9 mouse cellular contexts compared by ENCODE assay signal in genomic region chr4:32248990-32249393, GRCm38 (mm10). TPM values are rescaled to one million over a fixed set of nuclear protein-coding genes. Genes with fewer than 3 reads are reported as not detected.
A peak's percentile ranks its signal among the peaks of the same experiment; 100 is the strongest.
DNase-seq lines count a peak whose midpoint lies in the region; ATAC-seq and TF ChIP-seq lines count a peak whose summit lies in the region.
"Had no signal": no experiment of that assay in that cellular context is flagged by ENCODE, and none has a peak within 500 bp of the region (broad histone marks: within the 10 kb centered on the region; RNA-seq: fewer than 3 reads in every experiment).

No protein-coding gene starts in this region.

- H3K4me3 ChIP-seq in layer of hippocampus, adult 2 months: no peak overlapping the region

- no peak for TF ChIP-seq CTCF in layer of hippocampus, adult 2 months (conservative IDR thresholded peaks at IDR 0.05)

- intact Hi-C loops in left cerebral cortex, postnatal 25 days (cut with DNase I): loop anchor here (2.0 to 5.0 kb wide), 2 partner anchors 192 to 288 kb away; no protein-coding TSS in a partner anchor

- DNase-seq in layer of hippocampus, adult 2 months (ENCODE audit: low spot score in 2 of 2): no peak
- no peak for DNase-seq in layer of hippocampus, adult 8-10 months (ENCODE audit: low spot score in 2 of 2)
- peak; percentile 72 for DNase-seq in T-cell, adult 2 months (ENCODE audit: low spot score)
- DNase-seq in right cerebral cortex, postnatal 14 days: no peak
- no peak for DNase-seq in left cerebral cortex, postnatal 25 days (ENCODE audit: low spot score in 2 of 2)
- DNase-seq in adrenal gland, postnatal 4 days (ENCODE audit: low spot score in 2 of 2): no peak

- peak overlapping the region; percentile 24 for H3K27ac ChIP-seq in layer of hippocampus, adult 2 months
- H3K27ac ChIP-seq: liver, embryonic 14.5 days had no signal

- peak; percentile 29 to 47; a peak in 2 of 4 replicates for ATAC-seq in hematopoietic stem cell, adult 5-6 weeks (replicated peaks in 1 of 2; ENCODE audit: insufficient read depth in 1 of 2, low FRiP score in 2 of 2, low TSS enrichment in 1 of 2, low read depth in 1 of 2, poor library complexity in 2 of 2, severe bottlenecking in 2 of 2)
- peak; percentile 22; the same call in 1 of the 2 replicates for ATAC-seq in megakaryocyte, adult 5-6 weeks (ENCODE audit: poor library complexity, severe bottlenecking)

RNA-seq across cellular contexts. Expression of gene Bach2, which starts 10.4 kb away (rescaled TPM):
- total RNA-seq in layer of hippocampus, adult 2 months (2021): 10 to 100 TPM; 11.1 to 15.6 TPM
- 10 to 100 TPM; 15.1 to 17.9 (median 17.0) TPM for total RNA-seq in layer of hippocampus, adult 8-10 months (2022)
- 4.2 and 4.7 TPM in 2 replicates for total RNA-seq in hematopoietic stem cell, adult 5-6 weeks (2017)
- total RNA-seq in megakaryocyte, adult 5-6 weeks (2015): 3.3 and 3.6 TPM in 2 replicates
- total RNA-seq in megakaryocyte, adult 5-6 weeks (2017): 0.99 and 1.2 TPM in 2 replicates
- total RNA-seq in left cerebral cortex, postnatal 25 days (2021): 10 to 100 TPM; 10.4 to 14.4 TPM
- total RNA-seq in adrenal gland, postnatal 4 days (2021): 10 to 100 TPM; 14.1 to 14.4 TPM
